Mouse (Mus musculus) neural tube, embryonic 11.5 days (tissue): ENCODE data around the gene Chac2. TPM values are rescaled to one million over a fixed set of nuclear protein-coding genes. Genes with fewer than 3 reads are reported as not detected.

Experiments used
- polyA plus RNA-seq: library from polyadenylated mRNA; unstranded; fragments of >200 nt; fragmentation: Nextera tagmentation; extraction: Ambion mirVana; gene quantifications from 2 replicates; pipeline ENCODE4 v1.2.1, GENCODE M21; 2014

Gene Chac2
- polyA plus RNA-seq, 1 experiment from 2014 or later = 15.3 TPM

Other genes with a start within 250 kb of the Chac2 start
- 34.2 and 39.2 TPM in 2 replicates for gene Psme4, start 214.6 kb downstream of the Chac2 start, polyA plus RNA-seq
- gene Gpr75, start 101.0 kb downstream of the Chac2 start, polyA plus RNA-seq = 0.78 and 0.89 TPM in 2 replicates
- 28.1 and 31.4 TPM in 2 replicates for gene Asb3, start 100.9 kb downstream of the Chac2 start, polyA plus RNA-seq
- 10.4 and 10.7 TPM in 2 replicates for gene Erlec1, start 32.0 kb downstream of the Chac2 start, polyA plus RNA-seq
- not detected in 2 replicates for gene Gm17332, start 196.1 kb upstream of the Chac2 start, polyA plus RNA-seq